Comparison of ENCODE assay signal across 28 mouse cellular contexts in genomic region chr8:59499618-59500017, GRCm38 (mm10).
DNase-seq lines count a peak whose midpoint lies in the region; ATAC-seq and TF ChIP-seq lines count a peak whose summit lies in the region.
"Had no signal": no experiment of that assay in that cellular context is flagged by ENCODE, and none has a peak within 500 bp of the region (broad histone marks: within the 10 kb centered on the region; RNA-seq: fewer than 3 reads in every experiment).

No protein-coding gene starts in this region.

- no peak overlapping the region for H3K4me2 ChIP-seq in liver, postnatal 0 days (ENCODE audit: low read depth, low read length)
- H3K4me2 ChIP-seq: embryonic facial prominence, embryonic 13.5 days; forebrain, embryonic 13.5 days; heart, embryonic 12.5 days; heart, embryonic 15.5 days; hindbrain, embryonic 13.5 days; intestine, embryonic 15.5 days had no signal

- no peaks in the 10 kb centered on the region; the same call in 1 of the 2 replicates for H3K9me3 ChIP-seq in liver, postnatal 0 days (ENCODE audit: low read length)
- H3K9me3 ChIP-seq: embryonic facial prominence, embryonic 10.5 days; embryonic facial prominence, embryonic 13.5 days; forebrain, embryonic 13.5 days; heart, embryonic 15.5 days; hindbrain, embryonic 10.5 days; hindbrain, embryonic 13.5 days; intestine, embryonic 15.5 days had no signal

- TF ChIP-seq EP300 in liver, postnatal 0 days (IDR thresholded peaks at IDR 0.05; ENCODE audit: low read depth) = no peak

- H3K36me3 ChIP-seq in liver, postnatal 0 days (replicated peaks; ENCODE audit: insufficient read depth, low read length) = no peaks in the 10 kb centered on the region
- H3K36me3 ChIP-seq: embryonic facial prominence, embryonic 10.5 days; embryonic facial prominence, embryonic 13.5 days; heart, embryonic 12.5 days; heart, embryonic 15.5 days; hindbrain, embryonic 10.5 days; hindbrain, embryonic 13.5 days; intestine, embryonic 15.5 days had no signal

- no peak overlapping the region for H3K27ac ChIP-seq in liver, postnatal 0 days (ENCODE audit: low read depth)
- H3K27ac ChIP-seq: embryonic facial prominence, embryonic 10.5 days; embryonic facial prominence, embryonic 13.5 days; forebrain, embryonic 13.5 days; heart, embryonic 15.5 days; hindbrain, embryonic 10.5 days; hindbrain, embryonic 13.5 days; intestine, embryonic 15.5 days had no signal

- no peaks in the 10 kb centered on the region for H3K4me1 ChIP-seq in liver, postnatal 0 days (ENCODE audit: insufficient read depth)
- H3K4me1 ChIP-seq: embryonic facial prominence, embryonic 10.5 days; embryonic facial prominence, embryonic 13.5 days; forebrain, embryonic 13.5 days; heart, embryonic 12.5 days; heart, embryonic 15.5 days; hindbrain, embryonic 10.5 days; hindbrain, embryonic 13.5 days; intestine, embryonic 15.5 days had no signal

- no peak for DNase-seq in frontal cortex, postnatal 10 days (ENCODE audit: low spot score in 2 of 2)
- peak; percentile 3 for DNase-seq in left cerebral cortex, adult 11 months (ENCODE audit: low spot score)
- DNase-seq in left cerebral cortex, adult 9 months (ENCODE audit: low spot score in 2 of 2) = no peak
- peak; percentile 55 for DNase-seq in brain, embryonic 18.5 days (ENCODE audit: low read depth, low spot score)
- DNase-seq in liver, postnatal 0 days = no peak
- DNase-seq: adrenal gland, adult 2 months; adrenal gland, postnatal 14 days; cerebellum, adult 11 months; cerebellum, adult 2 months; cerebellum, adult 9-11 months; cerebellum, postnatal 25 days; embryo, embryonic 11 days; gastrocnemius, postnatal 25 days; heart, adult 18-20 months; heart, postnatal 10 days; heart, postnatal 36 days had no signal

- no peak for TF ChIP-seq CTCF in liver, postnatal 0 days (IDR thresholded peaks at IDR 0.05; ENCODE audit: low read depth)

- 74% methylated on average over 1 of the region's 1 CpGs for WGBS in liver, postnatal 0 days (ENCODE audit: insufficient replicate concordance)

- H3K9ac ChIP-seq in liver, postnatal 0 days (replicated peaks) = no peak overlapping the region
- H3K9ac ChIP-seq: embryonic facial prominence, embryonic 13.5 days; forebrain, embryonic 13.5 days; heart, embryonic 12.5 days; heart, embryonic 15.5 days; hindbrain, embryonic 13.5 days; intestine, embryonic 15.5 days had no signal

- no peaks in the 10 kb centered on the region for H3K27me3 ChIP-seq in liver, postnatal 0 days (ENCODE audit: insufficient read depth, low read length)
- H3K27me3 ChIP-seq: embryonic facial prominence, embryonic 13.5 days; forebrain, embryonic 13.5 days; heart, embryonic 12.5 days; heart, embryonic 15.5 days; hindbrain, embryonic 13.5 days; intestine, embryonic 15.5 days had no signal

- ATAC-seq in frontal cortex, adult (ENCODE audit: low TSS enrichment) = peak; percentile 76; the same call in 1 of the 2 replicates
- no peak for ATAC-seq in liver, postnatal 0 days
- ATAC-seq: CD4-positive, CD25-positive, alpha-beta regulatory T cell, adult 4 months; forebrain, embryonic 13.5 days; hindbrain, embryonic 16.5 days; intestine, embryonic 15.5 days had no signal

- no peak overlapping the region for H3K4me3 ChIP-seq in liver, postnatal 0 days (ENCODE audit: low read depth, low read length)
- H3K4me3 ChIP-seq: embryonic facial prominence, embryonic 10.5 days; embryonic facial prominence, embryonic 13.5 days; erythroblast, embryonic 14.5 days; forebrain, embryonic 13.5 days; heart, embryonic 12.5 days; heart, embryonic 15.5 days; hindbrain, embryonic 10.5 days; hindbrain, embryonic 13.5 days; intestine, embryonic 15.5 days had no signal

Comparison
In these comparisons a context has a peak if more than half of its experiments do, and no peak if none do; other contexts are left out.
1. DNase-seq: peak in left cerebral cortex, adult 11 months (single experiment) and brain, embryonic 18.5 days (single experiment); none in frontal cortex, postnatal 10 days (0 of 2), left cerebral cortex, adult 9 months (0 of 2) and liver, postnatal 0 days (single experiment).